Mouse (Mus musculus): ENCODE results near the gene Sfmbt1.

DNA sequence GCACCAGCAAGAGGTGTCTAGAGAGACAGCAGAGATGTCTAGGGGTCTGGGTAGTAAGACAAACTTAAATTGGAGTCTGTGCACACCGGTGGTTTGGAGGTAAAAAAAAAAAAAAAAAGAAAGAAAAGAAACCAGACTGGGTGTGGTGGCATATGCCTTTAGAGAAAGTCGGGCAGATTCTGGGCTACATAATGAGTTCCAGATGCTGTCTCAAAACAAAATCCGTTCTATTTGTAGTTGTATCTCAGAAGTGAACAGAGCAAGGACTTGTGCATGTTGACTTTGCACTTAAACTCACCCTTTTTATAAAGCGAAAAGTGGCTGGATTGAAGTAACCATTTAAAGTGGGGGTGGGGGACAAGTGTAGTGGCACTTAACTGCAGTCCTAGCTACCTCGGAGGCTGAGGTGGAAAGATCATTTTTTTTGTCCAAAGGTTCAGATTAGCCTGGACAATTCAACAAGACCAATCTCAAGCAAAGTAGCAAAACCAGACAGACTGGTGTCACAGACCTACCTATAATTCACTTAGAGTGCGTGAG is 109.9 kb downstream of the Sfmbt1 start:
- TF ChIP-seq GATA1 (IDR thresholded peaks at IDR 0.05; ENCODE audit: borderline replicate concordance, low read length) (no peak), FLI1 (IDR thresholded peaks at IDR 0.05; ENCODE audit: low read length) (no peak)
